ENCODE assay signal across 11 mouse cellular contexts in genomic region chr13:94707371-94708280, GRCm38 (mm10).
DNase-seq lines count a peak whose midpoint lies in the region; ATAC-seq and TF ChIP-seq lines count a peak whose summit lies in the region.
"Had no signal": no experiment of that assay in that cellular context is flagged by ENCODE, and none has a peak within 500 bp of the region (broad histone marks: within the 10 kb centered on the region; RNA-seq: fewer than 3 reads in every experiment).

No protein-coding gene starts in this region.

- no peaks in the 10 kb centered on the region for H3K9me3 ChIP-seq in forebrain, postnatal 0 days (ENCODE audit: low read length)
- H3K9me3 ChIP-seq in forebrain, embryonic 15.5 days: no peaks in the 10 kb centered on the region
- no peaks in the 10 kb centered on the region for H3K9me3 ChIP-seq in lung, embryonic 14.5 days (ENCODE audit: low read depth, low read length)
- no peaks in the 10 kb centered on the region for H3K9me3 ChIP-seq in limb, embryonic 11.5 days (ENCODE audit: control insufficient read depth, low read length)
- no peaks in the 10 kb centered on the region for H3K9me3 ChIP-seq in neural tube, embryonic 15.5 days (replicated peaks)
- H3K9me3 ChIP-seq in lung, postnatal 0 days (ENCODE audit: low read length): no peaks in the 10 kb centered on the region

- no peak for TF ChIP-seq EP300 in lung, postnatal 0 days (IDR thresholded peaks at IDR 0.05)

- H3K36me3 ChIP-seq in forebrain, postnatal 0 days (ENCODE audit: insufficient read depth): no peaks in the 10 kb centered on the region
- no peaks in the 10 kb centered on the region for H3K36me3 ChIP-seq in forebrain, embryonic 15.5 days
- no peaks in the 10 kb centered on the region for H3K36me3 ChIP-seq in lung, embryonic 14.5 days (ENCODE audit: insufficient read depth)
- no peaks in the 10 kb centered on the region for H3K36me3 ChIP-seq in limb, embryonic 11.5 days (ENCODE audit: control insufficient read depth, insufficient read depth, low read length)
- H3K36me3 ChIP-seq in neural tube, embryonic 15.5 days: no peaks in the 10 kb centered on the region
- no peaks in the 10 kb centered on the region for H3K36me3 ChIP-seq in lung, postnatal 0 days (ENCODE audit: insufficient read depth, low read length)

- no peak for ATAC-seq in forebrain, postnatal 0 days
- no peak for ATAC-seq in forebrain, embryonic 15.5 days (replicated peaks)
- no peak for ATAC-seq in lung, embryonic 14.5 days (ENCODE audit: insufficient read depth)
- no peak for ATAC-seq in limb, embryonic 11.5 days (ENCODE audit: insufficient number of reproducible peaks, low FRiP score, low TSS enrichment, low read depth)
- no peak; the same call in 1 of the 2 replicates for ATAC-seq in neural tube, embryonic 15.5 days (ENCODE audit: low FRiP score)
- no peak for ATAC-seq in lung, postnatal 0 days
- ATAC-seq: activated CD4-positive, CD25-positive, alpha-beta regulatory T cell, adult 4 months had no signal

- WGBS in forebrain, postnatal 0 days: 3% methylated on average over 32 of the region's 32 CpGs
- 2% methylated on average over 30 of the region's 32 CpGs for WGBS in forebrain, embryonic 15.5 days
- 3% methylated on average over 32 of the region's 32 CpGs for WGBS in lung, embryonic 14.5 days
- under 1% methylated on average over 32 of the region's 32 CpGs for WGBS in limb, embryonic 11.5 days
- 1% methylated on average over 32 of the region's 32 CpGs for WGBS in neural tube, embryonic 15.5 days
- 4% methylated on average over 30 of the region's 32 CpGs for WGBS in lung, postnatal 0 days

- no peak overlapping the region for H3K27ac ChIP-seq in forebrain, postnatal 0 days (ENCODE audit: low read depth, low read length)
- H3K27ac ChIP-seq in forebrain, embryonic 15.5 days (replicated peaks): no peak overlapping the region
- H3K27ac ChIP-seq in lung, embryonic 14.5 days (ENCODE audit: low read depth): no peak overlapping the region
- no peak overlapping the region for H3K27ac ChIP-seq in limb, embryonic 11.5 days (replicated peaks; ENCODE audit: low read depth, low read length)
- H3K27ac ChIP-seq in neural tube, embryonic 15.5 days (replicated peaks): peak overlapping the region; percentile 6
- H3K27ac ChIP-seq in lung, postnatal 0 days (ENCODE audit: low read length): no peak overlapping the region

- H3K4me1 ChIP-seq in forebrain, postnatal 0 days (ENCODE audit: insufficient read depth): no peaks in the 10 kb centered on the region
- H3K4me1 ChIP-seq in forebrain, embryonic 15.5 days: peaks cover 26% of the 10 kb centered on the region
- H3K4me1 ChIP-seq in lung, embryonic 14.5 days (ENCODE audit: insufficient read depth): no peaks in the 10 kb centered on the region
- H3K4me1 ChIP-seq in limb, embryonic 11.5 days (ENCODE audit: control insufficient read depth, insufficient read depth, low read length): peaks cover 20% of the 10 kb centered on the region
- H3K4me1 ChIP-seq in neural tube, embryonic 15.5 days: peaks cover 28% of the 10 kb centered on the region
- peaks cover 5% of the 10 kb centered on the region for H3K4me1 ChIP-seq in lung, postnatal 0 days (ENCODE audit: insufficient read depth, low read depth, low read length)

- peaks cover 61% of the 10 kb centered on the region for H3K27me3 ChIP-seq in forebrain, postnatal 0 days (ENCODE audit: insufficient read depth, low read length)
- peaks cover 75% of the 10 kb centered on the region for H3K27me3 ChIP-seq in forebrain, embryonic 15.5 days
- H3K27me3 ChIP-seq in lung, embryonic 14.5 days (ENCODE audit: insufficient read depth, low read length): peaks cover 98% of the 10 kb centered on the region
- H3K27me3 ChIP-seq in limb, embryonic 11.5 days (ENCODE audit: control insufficient read depth, insufficient read depth, low read length): peaks cover 70% of the 10 kb centered on the region
- H3K27me3 ChIP-seq in neural tube, embryonic 15.5 days (replicated peaks): peaks cover 82% of the 10 kb centered on the region
- H3K27me3 ChIP-seq in lung, postnatal 0 days (replicated peaks; ENCODE audit: insufficient read depth, low read length): peaks cover 82% of the 10 kb centered on the region

- H3K4me2 ChIP-seq in forebrain, postnatal 0 days (ENCODE audit: low read depth): no peak overlapping the region
- no peak overlapping the region for H3K4me2 ChIP-seq in forebrain, embryonic 15.5 days (replicated peaks)
- H3K4me2 ChIP-seq in lung, embryonic 14.5 days: no peak overlapping the region
- peak overlapping the region; percentile 33; the same call in 1 of the 2 replicates for H3K4me2 ChIP-seq in limb, embryonic 11.5 days (ENCODE audit: low read depth, severe bottlenecking)
- 0 out of 2 replicates have a peak overlapping the region, but pooled peaks have one; percentile 0 for H3K4me2 ChIP-seq in neural tube, embryonic 15.5 days
- no peak overlapping the region for H3K4me2 ChIP-seq in lung, postnatal 0 days (replicated peaks; ENCODE audit: low read depth, low read length)

- no peak for TF ChIP-seq CTCF in forebrain, postnatal 0 days (IDR thresholded peaks at IDR 0.05; ENCODE audit: low read depth)
- TF ChIP-seq CTCF in lung, embryonic 14.5 days (IDR thresholded peaks at IDR 0.05; ENCODE audit: low read depth): no peak
- TF ChIP-seq CTCF in lung, postnatal 0 days (IDR thresholded peaks at IDR 0.05): no peak

- peak; percentile 57 for DNase-seq in forebrain, postnatal 0 days
- DNase-seq in lung, embryonic 14.5 days: peak; percentile 24
- DNase-seq in lung, postnatal 10 days: no peak
- DNase-seq in limb, embryonic 11.5 days (ENCODE audit: low spot score): peak; percentile 63
- no peak for DNase-seq in lung, postnatal 0 days (ENCODE audit: low spot score)
- DNase-seq in B cell, adult 2 months: no peak
- DNase-seq: kidney, postnatal 10 days; right cerebral cortex, adult 18-20 months had no signal

- H3K4me3 ChIP-seq in forebrain, postnatal 0 days (ENCODE audit: low read depth, low read length): no peak overlapping the region
- no peak overlapping the region for H3K4me3 ChIP-seq in forebrain, embryonic 15.5 days
- H3K4me3 ChIP-seq in lung, embryonic 14.5 days (ENCODE audit: low read depth, low read length): no peak overlapping the region
- H3K4me3 ChIP-seq in limb, embryonic 11.5 days (ENCODE audit: low read depth, low read length): 0 out of 2 replicates have a peak overlapping the region, but pooled peaks have one; percentile 1
- no peak overlapping the region for H3K4me3 ChIP-seq in neural tube, embryonic 15.5 days (replicated peaks)
- H3K4me3 ChIP-seq in lung, postnatal 0 days (ENCODE audit: low read depth, low read length): no peak overlapping the region

- H3K9ac ChIP-seq in forebrain, postnatal 0 days: no peak overlapping the region
- H3K9ac ChIP-seq in forebrain, embryonic 15.5 days (replicated peaks): no peak overlapping the region
- H3K9ac ChIP-seq in lung, embryonic 14.5 days: no peak overlapping the region
- H3K9ac ChIP-seq in limb, embryonic 11.5 days (ENCODE audit: low read length): no peak overlapping the region
- H3K9ac ChIP-seq in neural tube, embryonic 15.5 days (replicated peaks): no peak overlapping the region
- H3K9ac ChIP-seq in lung, postnatal 0 days (replicated peaks; ENCODE audit: low read depth): no peak overlapping the region

Comparison
In these comparisons a context has a peak if more than half of its experiments do, and no peak if none do; other contexts are left out.
1. DNase-seq: peak in forebrain, postnatal 0 days (single experiment), lung, embryonic 14.5 days (single experiment) and limb, embryonic 11.5 days (single experiment); none in lung, postnatal 10 days (single experiment), lung, postnatal 0 days (single experiment) and B cell, adult 2 months (0 of 2).
2. H3K4me2 ChIP-seq: peak in limb, embryonic 11.5 days (single experiment) and neural tube, embryonic 15.5 days (single experiment); none in forebrain, postnatal 0 days (single experiment), forebrain, embryonic 15.5 days (single experiment), lung, embryonic 14.5 days (single experiment) and lung, postnatal 0 days (single experiment).